Mouse (Mus musculus): ENCODE data around the gene Dmd. TPM values are rescaled to one million over a fixed set of nuclear protein-coding genes. Genes with fewer than 3 reads are reported as not detected.
"Not testable (repeated sequence)": the region's sequence is repeated elsewhere in the genome, so short reads cannot be mapped to it uniquely, and the experiment has no call there.

Dmd gene
- polyA plus RNA-seq, 1 experiment from 2014 or later = 12.3 TPM

- Histone ChIP-seq H3K9ac (ENCODE audit: low read length) (no peak overlapping the region), H3K27ac (ENCODE audit: low read depth, low read length) (no peak overlapping the region), H3K4me2 (no peak overlapping the region), H3K36me3 (ENCODE audit: control insufficient read depth, insufficient read depth, low read length) (no peaks in the 10 kb centered on the region), H3K27me3 (ENCODE audit: control insufficient read depth, insufficient read depth, low read length) (no peaks in the 10 kb centered on the region), H3K4me3 (ENCODE audit: low read depth, low read length) (no peak overlapping the region), H3K4me1 (ENCODE audit: control insufficient read depth, insufficient read depth, low read length) (no peaks in the 10 kb centered on the region), H3K9me3 (ENCODE audit: control insufficient read depth, low read length) (no peaks in the 10 kb centered on the region)
- WGBS = 69% methylated on average over 1 of the region's 1 CpGs
- ATAC-seq (ENCODE audit: low FRiP score) = no peak
- no peak for DNase-seq (ENCODE audit: low spot score, missing footprints)
Observed at GRCm38 (mm10) chrX:83674998-83675397, 726.3 kb downstream of the Dmd start.

GRCm38 (mm10) chrX:83686547-83686946 lies 737.9 kb downstream of the Dmd start:
- Histone ChIP-seq H3K4me1 (ENCODE audit: control insufficient read depth, insufficient read depth, low read length) (no peaks in the 10 kb centered on the region), H3K9ac (ENCODE audit: low read length) (no peak overlapping the region), H3K4me2 (no peak overlapping the region), H3K27me3 (ENCODE audit: control insufficient read depth, insufficient read depth, low read length) (no peaks in the 10 kb centered on the region), H3K27ac (ENCODE audit: low read depth, low read length) (no peak overlapping the region), H3K36me3 (ENCODE audit: control insufficient read depth, insufficient read depth, low read length) (no peaks in the 10 kb centered on the region), H3K9me3 (ENCODE audit: control insufficient read depth, low read length) (no peaks in the 10 kb centered on the region), H3K4me3 (ENCODE audit: low read depth, low read length) (no peak overlapping the region)
- DNase-seq (ENCODE audit: low spot score, missing footprints) (no peak), ATAC-seq (ENCODE audit: low FRiP score) (no peak)

GRCm38 (mm10) chrX:83740533-83740932 lies 791.9 kb downstream of the Dmd start:
- no peak for ATAC-seq (ENCODE audit: low FRiP score)
- peak; percentile 82 for DNase-seq (ENCODE audit: low spot score, missing footprints)

GRCm38 (mm10) chrX:83746301-83747008 lies 797.8 kb downstream of the Dmd start:
- H3K4me1 ChIP-seq (ENCODE audit: control insufficient read depth, insufficient read depth, low read length) = no peaks in the 10 kb centered on the region
- no peak overlapping the region for H3K4me3 ChIP-seq (ENCODE audit: low read depth, low read length)
- no peak for ATAC-seq (ENCODE audit: low FRiP score)
- H3K27ac ChIP-seq (ENCODE audit: low read depth, low read length) = no peak overlapping the region
- H3K27me3 ChIP-seq (ENCODE audit: control insufficient read depth, insufficient read depth, low read length) = no peaks in the 10 kb centered on the region
- no peaks in the 10 kb centered on the region for H3K9me3 ChIP-seq (ENCODE audit: control insufficient read depth, low read length)
- no peak overlapping the region for H3K4me2 ChIP-seq
- WGBS = 45% methylated on average over 4 of the region's 4 CpGs
- H3K36me3 ChIP-seq (ENCODE audit: control insufficient read depth, insufficient read depth, low read length) = no peaks in the 10 kb centered on the region
- H3K9ac ChIP-seq (ENCODE audit: low read length) = no peak overlapping the region
- DNase-seq (ENCODE audit: low spot score, missing footprints) = no peak

More at GRCm38 (mm10) chrX:83740533-83740932, 791.9 kb downstream of the Dmd start:
- Histone ChIP-seq H3K27me3 (ENCODE audit: control insufficient read depth, insufficient read depth, low read length) (no peaks in the 10 kb centered on the region), H3K4me2 (no peak overlapping the region), H3K36me3 (ENCODE audit: control insufficient read depth, insufficient read depth, low read length) (no peaks in the 10 kb centered on the region), H3K4me3 (ENCODE audit: low read depth, low read length) (no peak overlapping the region), H3K9me3 (ENCODE audit: control insufficient read depth, low read length) (no peaks in the 10 kb centered on the region), H3K4me1 (ENCODE audit: control insufficient read depth, insufficient read depth, low read length) (no peaks in the 10 kb centered on the region), H3K27ac (ENCODE audit: low read depth, low read length) (no peak overlapping the region), H3K9ac (ENCODE audit: low read length) (no peak overlapping the region)
- 8% methylated on average over 1 of the region's 1 CpGs for WGBS

GRCm38 (mm10) chrX:83787406-83787805 lies 838.7 kb downstream of the Dmd start:
- Histone ChIP-seq H3K36me3 (ENCODE audit: control insufficient read depth, insufficient read depth, low read length) (no peaks in the 10 kb centered on the region), H3K4me1 (ENCODE audit: control insufficient read depth, insufficient read depth, low read length) (no peaks in the 10 kb centered on the region), H3K9ac (ENCODE audit: low read length) (no peak overlapping the region), H3K4me3 (ENCODE audit: low read depth, low read length) (no peak overlapping the region), H3K27me3 (ENCODE audit: control insufficient read depth, insufficient read depth, low read length) (no peaks in the 10 kb centered on the region), H3K4me2 (no peak overlapping the region), H3K27ac (ENCODE audit: low read depth, low read length) (no peak overlapping the region), H3K9me3 (ENCODE audit: control insufficient read depth, low read length) (no peaks in the 10 kb centered on the region)
- ATAC-seq (ENCODE audit: low FRiP score) (no peak), DNase-seq (ENCODE audit: low spot score, missing footprints) (no peak)

GRCm38 (mm10) chrX:83867469-83867868 lies 918.8 kb downstream of the Dmd start:
- H3K4me1 ChIP-seq (ENCODE audit: control insufficient read depth, insufficient read depth, low read length); H3K27me3 ChIP-seq (ENCODE audit: control insufficient read depth, insufficient read depth, low read length); ATAC-seq (ENCODE audit: low FRiP score); H3K9ac ChIP-seq (ENCODE audit: low read length); DNase-seq (ENCODE audit: low spot score, missing footprints); H3K4me2 ChIP-seq; H3K36me3 ChIP-seq (ENCODE audit: control insufficient read depth, insufficient read depth, low read length); H3K4me3 ChIP-seq (ENCODE audit: low read depth, low read length); H3K9me3 ChIP-seq (ENCODE audit: control insufficient read depth, low read length); H3K27ac ChIP-seq (ENCODE audit: low read depth, low read length): not testable (repeated sequence)
- 58% methylated on average over 9 of the region's 9 CpGs for WGBS

GRCm38 (mm10) chrX:83875389-83875788 lies 926.7 kb downstream of the Dmd start:
- H3K9ac ChIP-seq (ENCODE audit: low read length); H3K36me3 ChIP-seq (ENCODE audit: control insufficient read depth, insufficient read depth, low read length); ATAC-seq (ENCODE audit: low FRiP score); H3K9me3 ChIP-seq (ENCODE audit: control insufficient read depth, low read length); H3K4me2 ChIP-seq; H3K4me3 ChIP-seq (ENCODE audit: low read depth, low read length); H3K4me1 ChIP-seq (ENCODE audit: control insufficient read depth, insufficient read depth, low read length); DNase-seq (ENCODE audit: low spot score, missing footprints); H3K27ac ChIP-seq (ENCODE audit: low read depth, low read length); H3K27me3 ChIP-seq (ENCODE audit: control insufficient read depth, insufficient read depth, low read length): not testable (repeated sequence)
- 87% methylated on average over 11 of the region's 11 CpGs for WGBS

- Histone ChIP-seq H3K27ac (ENCODE audit: low read depth, low read length) (no peak overlapping the region), H3K4me1 (ENCODE audit: control insufficient read depth, insufficient read depth, low read length) (no peaks in the 10 kb centered on the region), H3K4me2 (no peak overlapping the region), H3K36me3 (ENCODE audit: control insufficient read depth, insufficient read depth, low read length) (no peaks in the 10 kb centered on the region), H3K27me3 (ENCODE audit: control insufficient read depth, insufficient read depth, low read length) (no peaks in the 10 kb centered on the region), H3K9ac (ENCODE audit: low read length) (no peak overlapping the region), H3K4me3 (ENCODE audit: low read depth, low read length) (no peak overlapping the region), H3K9me3 (ENCODE audit: control insufficient read depth, low read length) (no peaks in the 10 kb centered on the region)
- no peak for DNase-seq (ENCODE audit: low spot score, missing footprints)
- no peak for ATAC-seq (ENCODE audit: low FRiP score)
- WGBS = 50% methylated on average over 1 of the region's 1 CpGs
Observed at GRCm38 (mm10) chrX:83975895-83976294, 1027.2 kb downstream of the Dmd start.

- no peak; the same call in 1 of the 2 replicates for ATAC-seq (ENCODE audit: low FRiP score)
Observed at GRCm38 (mm10) chrX:84001294-84001693, 1052.6 kb downstream of the Dmd start.

More at GRCm38 (mm10) chrX:84001294-84001693, 1052.6 kb downstream of the Dmd start:
- Histone ChIP-seq H3K36me3 (ENCODE audit: control insufficient read depth, insufficient read depth, low read length) (no peaks in the 10 kb centered on the region), H3K4me3 (ENCODE audit: low read depth, low read length) (no peak overlapping the region), H3K9ac (ENCODE audit: low read length) (no peak overlapping the region), H3K4me2 (no peak overlapping the region), H3K9me3 (ENCODE audit: control insufficient read depth, low read length) (no peaks in the 10 kb centered on the region), H3K27ac (ENCODE audit: low read depth, low read length) (no peak overlapping the region), H3K27me3 (ENCODE audit: control insufficient read depth, insufficient read depth, low read length) (no peaks in the 10 kb centered on the region), H3K4me1 (ENCODE audit: control insufficient read depth, insufficient read depth, low read length) (no peaks in the 10 kb centered on the region)
- DNase-seq (ENCODE audit: low spot score, missing footprints) = peak; percentile 90
- 34% methylated on average over 7 of the region's 7 CpGs for WGBS

Data from midbrain, embryonic 11.5 days (tissue).